Mouse (Mus musculus) liver, embryonic 16.5 days (tissue): ENCODE results near the gene Zdhhc25. TPM values are rescaled to one million over a fixed set of nuclear protein-coding genes. Genes with fewer than 3 reads are reported as not detected.

Experiments used
- ATAC-seq: fragments of 200-750 bp; cut with Nextera tagmentation; 2 replicates; pipeline ENCODE4 v1.8.0; 2017; ENCODE audit warnings: low read depth, mild to moderate bottlenecking, moderate number of reproducible peaks, moderate library complexity
- H3K27ac ChIP-seq: fragments of 300-500 bp; sonication (generic); 2 replicates; pipeline ENCODE4 v1.5.1; 2014; ENCODE audit warnings: mild to moderate bottlenecking, low read length
- H3K27me3 ChIP-seq: fragments of 300-500 bp; sonication (generic); 2 replicates; pipeline ENCODE4 v1.6.1; 2014; ENCODE audit warnings: low read depth, low read length, mixed read lengths; ENCODE audit not compliant: control insufficient read depth, insufficient read depth
- H3K36me3 ChIP-seq: fragments of 300-500 bp; sonication (generic); 2 replicates; pipeline ENCODE4 v1.6.1; 2014; ENCODE audit warnings: mild to moderate bottlenecking; ENCODE audit not compliant: control insufficient read depth, insufficient read depth
- H3K4me1 ChIP-seq: fragments of 300-500 bp; sonication (generic); 2 replicates; pipeline ENCODE4 v1.6.1; 2014; ENCODE audit warnings: low read depth, low read length, mixed read lengths; ENCODE audit not compliant: control insufficient read depth
- H3K4me2 ChIP-seq: fragments of 300-500 bp; sonication (generic); 2 replicates; pipeline ENCODE4 v1.6.1; 2014; ENCODE audit warnings: low read depth, low read length, mixed read lengths
- H3K4me3 ChIP-seq: fragments of 300-500 bp; sonication (generic); 2 replicates; pipeline ENCODE4 v1.5.1; 2014; ENCODE audit warnings: low read depth, mild to moderate bottlenecking, low read length
- H3K9ac ChIP-seq: fragments of 300-500 bp; sonication (generic); 2 replicates; pipeline ENCODE4 v1.6.1; 2014; ENCODE audit warnings: low read depth, low read length
- H3K9me3 ChIP-seq: fragments of 300-500 bp; sonication (generic); replicated peaks from 2 replicates; pipeline ENCODE4 v1.6.1; 2016; ENCODE audit warnings: low read length; ENCODE audit not compliant: control insufficient read depth
- WGBS: fragments of 180-500 bp; shearing (Covaris S2); extraction: QIAGEN DNeasy Blood & Tissue Kit; methylation state at CpG from one replicate; pipeline ENCODE4 v1.1.7; 2014; ENCODE audit not compliant: insufficient replicate concordance; 5-methylcytosine and 5-hydroxymethylcytosine counted together
- polyA plus RNA-seq: library from polyadenylated mRNA; unstranded; fragments of >200 nt; fragmentation: Nextera tagmentation; extraction: Ambion mirVana; gene quantifications from 2 replicates; pipeline ENCODE4 v1.2.1, GENCODE M21; 2015

The Zdhhc25 gene
- polyA plus RNA-seq, 1 experiment from 2014 or later: not detected

DNA sequence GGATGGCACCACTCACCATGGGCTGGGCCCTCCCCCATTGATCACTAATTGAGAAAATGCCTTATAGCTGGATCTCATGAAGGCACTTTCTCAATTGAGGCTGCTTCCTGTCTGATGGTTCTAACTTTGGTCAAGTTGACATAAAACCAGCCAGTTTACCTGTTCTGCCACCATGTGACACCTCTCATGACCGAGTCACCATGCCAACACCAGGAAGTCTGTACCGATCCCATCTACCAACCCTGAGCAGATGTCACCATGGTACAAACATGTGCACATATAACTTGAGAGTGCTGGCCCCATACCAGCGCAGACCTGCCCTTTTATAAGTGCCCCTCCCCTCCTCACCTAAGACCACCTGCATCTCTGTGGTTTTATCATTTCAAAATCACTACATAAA lies 2.4 kb downstream of the Zdhhc25 start:
- Histone ChIP-seq H3K27ac (no peak overlapping the region), H3K4me3 (no peak overlapping the region), H3K4me2 (no peak overlapping the region), H3K9me3 (no peaks in the 10 kb centered on the region), H3K36me3 (no peaks in the 10 kb centered on the region), H3K4me1 (no peaks in the 10 kb centered on the region), H3K9ac (no peak overlapping the region), H3K27me3 (no peaks in the 10 kb centered on the region)
- ATAC-seq: no peak
- 60% methylated on average over 3 of the region's 3 CpGs for WGBS

- Histone ChIP-seq H3K4me1 (no peaks in the 10 kb centered on the region), H3K4me3 (no peak overlapping the region), H3K27ac (no peak overlapping the region), H3K27me3 (no peaks in the 10 kb centered on the region), H3K4me2 (no peak overlapping the region), H3K9me3 (no peaks in the 10 kb centered on the region), H3K36me3 (no peaks in the 10 kb centered on the region), H3K9ac (no peak overlapping the region)
- no peak for ATAC-seq
- 52% methylated on average over 9 of the region's 9 CpGs for WGBS
Measured at GRCm38 (mm10) chr15:88603091-88603732, 3.1 kb downstream of the Zdhhc25 start.

GRCm38 (mm10) chr15:88603733-88604119 lies 3.6 kb downstream of the Zdhhc25 start:
- H3K27me3 ChIP-seq: no peaks in the 10 kb centered on the region
- no peaks in the 10 kb centered on the region for H3K9me3 ChIP-seq
- no peak overlapping the region for H3K4me3 ChIP-seq
- WGBS: 59% methylated on average over 1 of the region's 1 CpGs
- ATAC-seq: no peak
- no peak overlapping the region for H3K27ac ChIP-seq
- H3K9ac ChIP-seq: no peak overlapping the region
- no peak overlapping the region for H3K4me2 ChIP-seq
- H3K36me3 ChIP-seq: no peaks in the 10 kb centered on the region
- H3K4me1 ChIP-seq: no peaks in the 10 kb centered on the region

- ATAC-seq: no peak
- Histone ChIP-seq H3K9ac (no peak overlapping the region), H3K27ac (no peak overlapping the region), H3K36me3 (no peaks in the 10 kb centered on the region), H3K4me3 (no peak overlapping the region), H3K4me2 (no peak overlapping the region), H3K9me3 (no peaks in the 10 kb centered on the region), H3K27me3 (no peaks in the 10 kb centered on the region), H3K4me1 (no peaks in the 10 kb centered on the region)
- 69% methylated on average over 17 of the region's 17 CpGs for WGBS
Measured at GRCm38 (mm10) chr15:88604669-88605414, 4.7 kb downstream of the Zdhhc25 start.

DNA sequence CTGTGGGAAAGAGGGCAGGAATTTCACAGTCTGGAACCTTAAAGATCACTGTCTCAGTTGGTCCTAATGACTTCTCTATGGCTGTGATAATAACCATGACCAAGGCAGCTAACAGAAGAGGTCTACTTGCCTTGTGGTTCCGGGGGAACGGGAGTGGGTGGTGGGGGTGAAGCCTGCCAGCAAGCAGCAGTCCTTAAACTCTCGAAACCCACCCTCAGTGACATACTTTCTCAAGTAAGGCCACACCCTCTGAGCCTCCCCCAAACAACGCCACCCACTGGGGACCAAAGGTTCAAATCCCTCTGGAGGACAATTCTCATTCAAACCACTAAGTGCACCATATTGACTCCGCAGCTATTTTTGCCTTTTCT lies 5.3 kb downstream of the Zdhhc25 start:
- WGBS: 59% methylated on average over 5 of the region's 5 CpGs
- no peaks in the 10 kb centered on the region for H3K27me3 ChIP-seq
- no peak for ATAC-seq
- H3K4me3 ChIP-seq: no peak overlapping the region
- H3K4me2 ChIP-seq: no peak overlapping the region
- no peaks in the 10 kb centered on the region for H3K36me3 ChIP-seq
- H3K9me3 ChIP-seq: no peaks in the 10 kb centered on the region
- no peak overlapping the region for H3K27ac ChIP-seq
- no peak overlapping the region for H3K9ac ChIP-seq
- H3K4me1 ChIP-seq: no peaks in the 10 kb centered on the region

DNA sequence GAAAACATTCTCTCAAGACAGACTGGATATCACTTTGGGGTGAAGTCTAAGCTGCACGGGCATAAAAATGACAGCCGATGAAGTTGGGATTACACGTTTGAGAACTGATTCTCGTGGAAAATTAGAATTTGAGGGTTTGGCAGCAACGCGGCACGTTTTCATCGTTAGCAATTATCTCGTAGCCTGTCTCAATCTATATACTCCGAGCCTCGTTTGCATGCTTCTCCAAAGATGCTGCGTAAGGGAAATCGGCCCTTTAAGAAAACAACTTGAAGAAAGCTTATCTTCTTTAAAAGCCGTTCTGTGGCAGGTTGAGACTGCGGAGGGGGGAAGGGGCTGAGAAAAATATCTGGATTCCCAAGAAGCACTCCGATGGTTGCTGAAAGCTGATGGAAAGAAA lies 17.0 kb downstream of the Zdhhc25 start:
- Histone ChIP-seq H3K27me3 (no peaks in the 10 kb centered on the region), H3K4me1 (no peaks in the 10 kb centered on the region), H3K9me3 (no peaks in the 10 kb centered on the region), H3K4me2 (no peak overlapping the region), H3K9ac (no peak overlapping the region), H3K36me3 (no peaks in the 10 kb centered on the region), H3K27ac (no peak overlapping the region), H3K4me3 (no peak overlapping the region)
- no peak for ATAC-seq
- 73% methylated on average over 16 of the region's 16 CpGs for WGBS

DNA sequence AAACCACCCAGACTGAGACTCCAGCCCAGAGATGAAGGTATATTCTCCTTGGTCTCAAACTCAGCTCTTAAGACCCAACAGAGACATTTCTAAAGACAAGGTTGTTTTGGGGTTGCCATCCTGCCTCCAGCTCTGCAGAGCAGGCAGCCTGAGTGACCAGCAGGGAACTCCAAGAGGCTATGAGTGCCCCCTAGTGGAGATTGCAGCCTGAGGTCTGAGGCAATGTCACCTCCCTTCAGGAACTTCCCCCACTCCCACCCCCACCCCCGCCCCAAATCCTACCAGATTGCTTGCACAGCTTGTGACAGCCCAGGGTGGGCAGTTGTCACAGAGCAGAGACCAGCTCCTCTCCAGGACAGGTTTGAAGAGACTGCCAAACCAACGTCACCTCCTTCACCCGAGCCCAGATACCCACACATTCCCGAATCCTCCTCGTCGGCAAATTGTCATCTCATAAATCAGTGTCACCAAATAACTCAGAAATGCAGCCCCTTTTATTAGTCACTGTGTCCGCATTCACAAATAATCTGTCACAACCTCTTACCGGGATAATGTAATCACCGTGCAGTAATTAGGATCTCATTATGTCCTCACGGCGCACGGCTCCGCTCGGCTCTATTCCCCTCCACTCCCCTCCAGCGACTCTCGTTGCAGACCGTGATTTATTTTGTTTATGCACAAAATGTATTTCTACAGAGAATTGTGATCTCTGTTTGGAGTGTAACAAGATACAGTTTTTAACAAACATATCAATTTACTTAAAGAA lies 18.1 kb downstream of the Zdhhc25 start:
- H3K4me1 ChIP-seq: no peaks in the 10 kb centered on the region
- H3K27ac ChIP-seq: no peak overlapping the region
- no peak overlapping the region for H3K4me3 ChIP-seq
- H3K27me3 ChIP-seq: no peaks in the 10 kb centered on the region
- no peak for ATAC-seq
- no peak overlapping the region for H3K4me2 ChIP-seq
- WGBS: 70% methylated on average over 17 of the region's 17 CpGs
- H3K9me3 ChIP-seq: no peaks in the 10 kb centered on the region
- H3K9ac ChIP-seq: no peak overlapping the region
- H3K36me3 ChIP-seq: no peaks in the 10 kb centered on the region

- H3K9ac ChIP-seq: no peak overlapping the region
- ATAC-seq: no peak
- no peak overlapping the region for H3K4me3 ChIP-seq
- no peaks in the 10 kb centered on the region for H3K9me3 ChIP-seq
- no peaks in the 10 kb centered on the region for H3K27me3 ChIP-seq
- H3K27ac ChIP-seq: no peak overlapping the region
- H3K4me2 ChIP-seq: no peak overlapping the region
- 36% methylated on average over 2 of the region's 2 CpGs for WGBS
- no peaks in the 10 kb centered on the region for H3K36me3 ChIP-seq
- H3K4me1 ChIP-seq: no peaks in the 10 kb centered on the region
Measured at GRCm38 (mm10) chr15:88620017-88620416, 19.9 kb downstream of the Zdhhc25 start.

DNA sequence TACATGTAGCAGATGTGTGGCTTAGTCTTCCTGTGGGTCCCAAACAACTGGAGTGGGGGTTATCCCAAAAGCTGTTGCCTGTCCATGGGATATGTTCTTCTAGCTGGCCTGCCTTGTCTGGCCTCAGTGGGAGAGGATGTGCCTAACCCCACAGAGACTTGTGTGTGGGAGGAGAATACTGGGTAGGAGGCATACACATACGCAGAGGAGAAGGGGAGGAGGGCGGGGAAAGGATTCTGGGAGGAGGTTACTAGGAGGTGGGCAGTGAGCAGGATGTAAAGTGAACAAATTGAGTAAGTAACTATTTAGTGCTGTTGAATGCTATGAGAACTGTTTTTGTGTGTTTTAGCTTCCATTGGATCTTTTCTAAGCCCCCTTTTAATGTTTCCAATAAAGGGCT lies 23.8 kb downstream of the Zdhhc25 start:
- Histone ChIP-seq H3K4me2 (no peak overlapping the region), H3K4me1 (no peaks in the 10 kb centered on the region), H3K27ac (no peak overlapping the region), H3K4me3 (no peak overlapping the region), H3K9me3 (no peaks in the 10 kb centered on the region), H3K36me3 (no peaks in the 10 kb centered on the region), H3K9ac (no peak overlapping the region), H3K27me3 (no peaks in the 10 kb centered on the region)
- no peak for ATAC-seq
- WGBS: 91% methylated on average over 2 of the region's 2 CpGs
